Mouse (Mus musculus): ENCODE data around the gene Kndc1.

GRCm38 (mm10) chr7:139971436-139971835 lies 76.9 kb downstream of the Kndc1 start:
- TF ChIP-seq TAL1 (IDR thresholded peaks at IDR 0.05; ENCODE audit: low read length): no peak
- TF ChIP-seq GATA1 (IDR thresholded peaks at IDR 0.05; ENCODE audit: low read length): no peak
